Mouse (Mus musculus) midbrain, embryonic 15.5 days (tissue): ENCODE data around the gene Hunk. TPM values are rescaled to one million over a fixed set of nuclear protein-coding genes. Genes with fewer than 3 reads are reported as not detected.

Experiments
- ATAC-seq: fragments of 200-750 bp; cut with Nextera tagmentation; replicated peaks from 2 replicates; pipeline ENCODE4 v1.8.0; 2017; ENCODE audit warnings: moderate TSS enrichment
- H3K27ac ChIP-seq: fragments of 300-500 bp; sonication (generic); 2 replicates; pipeline ENCODE4 v1.5.1; 2015; ENCODE audit warnings: mild to moderate bottlenecking, inconsistent platforms
- H3K27me3 ChIP-seq: fragments of 300-500 bp; sonication (generic); replicated peaks from 2 replicates; pipeline ENCODE4 v1.6.1; 2015; ENCODE audit warnings: inconsistent platforms
- H3K36me3 ChIP-seq: fragments of 300-500 bp; sonication (generic); replicated peaks from 2 replicates; pipeline ENCODE4 v1.6.1; 2015; ENCODE audit warnings: inconsistent platforms
- H3K4me1 ChIP-seq: fragments of 300-500 bp; sonication (generic); 2 replicates; pipeline ENCODE4 v1.6.1; 2015; ENCODE audit warnings: inconsistent platforms
- H3K4me2 ChIP-seq: fragments of 300-500 bp; sonication (generic); 2 replicates; pipeline ENCODE4 v1.6.1; 2015; ENCODE audit warnings: inconsistent platforms, mild to moderate bottlenecking, moderate library complexity
- H3K4me3 ChIP-seq: fragments of 300-500 bp; sonication (generic); 2 replicates; pipeline ENCODE4 v1.5.1; 2015; ENCODE audit warnings: mild to moderate bottlenecking, inconsistent platforms
- H3K9ac ChIP-seq: fragments of 300-500 bp; sonication (generic); 2 replicates; pipeline ENCODE4 v1.6.1; 2015; ENCODE audit warnings: mild to moderate bottlenecking, inconsistent platforms
- H3K9me3 ChIP-seq: fragments of 300-500 bp; sonication (generic); 2 replicates; pipeline ENCODE4 v1.6.1; 2016; ENCODE audit warnings: inconsistent platforms
- WGBS: fragments of 180-500 bp; shearing (Covaris S2); methylation state at CpG from one replicate; pipeline ENCODE4 v1.1.7; 2015; ENCODE audit warnings: mixed read lengths; 5-methylcytosine and 5-hydroxymethylcytosine counted together
- polyA plus RNA-seq: library from polyadenylated mRNA; unstranded; fragments of >200 nt; fragmentation: Nextera tagmentation; extraction: Ambion mirVana; gene quantifications from 2 replicates; pipeline ENCODE4 v1.2.1, GENCODE M21; 2015

Gene Hunk
- polyA plus RNA-seq, 1 experiment from 2014 or later: 7.3 TPM

DNA sequence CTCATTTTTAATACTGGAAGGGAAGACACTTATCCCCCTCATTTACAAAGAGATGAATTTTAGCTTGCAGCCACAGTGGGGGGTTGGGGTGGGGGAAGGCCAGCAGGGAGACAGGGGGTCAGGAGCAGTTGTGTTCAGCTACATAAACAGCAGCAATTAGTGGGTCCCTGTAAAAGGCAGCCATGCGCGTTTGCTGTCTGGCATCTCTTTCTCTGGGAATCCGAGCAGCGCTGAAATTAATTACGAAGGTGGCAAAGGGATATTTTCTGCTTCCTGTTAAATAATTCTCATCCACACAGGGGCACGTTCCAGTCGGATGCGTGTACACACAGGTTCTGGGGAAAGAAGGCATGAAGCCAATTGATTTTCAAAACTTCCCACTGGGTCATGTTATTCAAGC lies 35.7 kb downstream of the Hunk start:
- H3K27ac ChIP-seq: peak overlapping the region; percentile 73
- H3K4me1 ChIP-seq: peaks cover 64% of the 10 kb centered on the region
- no peak overlapping the region for H3K4me3 ChIP-seq
- WGBS: 9% methylated on average over 8 of the region's 8 CpGs
- no peaks in the 10 kb centered on the region for H3K9me3 ChIP-seq
- no peaks in the 10 kb centered on the region for H3K27me3 ChIP-seq
- 0 out of 2 replicates have a peak overlapping the region, but pooled peaks have one; percentile 9 for H3K4me2 ChIP-seq
- peak; percentile 16; the same call in 1 of the 2 replicates for ATAC-seq
- H3K36me3 ChIP-seq: no peaks in the 10 kb centered on the region
- H3K9ac ChIP-seq: no peak overlapping the region; the same call in 1 of the 2 replicates

DNA sequence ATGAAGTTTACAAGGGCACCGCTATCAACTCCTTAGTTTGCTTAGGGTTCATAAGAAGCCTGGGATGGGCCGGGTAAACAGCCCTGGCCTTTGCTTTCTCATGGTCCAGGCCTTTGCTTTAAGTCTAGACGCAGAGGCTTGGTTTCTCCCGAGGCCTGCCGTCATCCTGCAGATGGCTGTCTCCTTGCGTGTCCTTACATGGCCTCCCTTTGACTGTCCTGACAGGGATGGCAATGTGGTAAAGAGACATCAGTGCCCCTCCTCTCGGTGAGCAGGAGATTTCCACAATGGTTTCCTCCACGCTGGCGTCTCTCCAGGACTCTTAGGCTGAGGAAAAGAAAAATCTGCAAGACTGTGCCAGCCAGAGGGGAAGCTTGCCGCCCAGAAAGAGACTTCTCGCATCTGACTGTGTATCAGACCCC lies 36.3 kb downstream of the Hunk start:
- Histone ChIP-seq H3K9ac (no peak overlapping the region), H3K27ac (peak overlapping the region; percentile 73), H3K27me3 (no peaks in the 10 kb centered on the region), H3K36me3 (no peaks in the 10 kb centered on the region), H3K9me3 (no peaks in the 10 kb centered on the region), H3K4me2 (0 out of 2 replicates have a peak overlapping the region, but pooled peaks have one; percentile 9), H3K4me3 (no peak overlapping the region), H3K4me1 (peaks cover 64% of the 10 kb centered on the region)
- WGBS: 29% methylated on average over 11 of the region's 11 CpGs
- ATAC-seq: 0 out of 2 replicates have a peak, but pooled peaks have one; percentile 4

DNA sequence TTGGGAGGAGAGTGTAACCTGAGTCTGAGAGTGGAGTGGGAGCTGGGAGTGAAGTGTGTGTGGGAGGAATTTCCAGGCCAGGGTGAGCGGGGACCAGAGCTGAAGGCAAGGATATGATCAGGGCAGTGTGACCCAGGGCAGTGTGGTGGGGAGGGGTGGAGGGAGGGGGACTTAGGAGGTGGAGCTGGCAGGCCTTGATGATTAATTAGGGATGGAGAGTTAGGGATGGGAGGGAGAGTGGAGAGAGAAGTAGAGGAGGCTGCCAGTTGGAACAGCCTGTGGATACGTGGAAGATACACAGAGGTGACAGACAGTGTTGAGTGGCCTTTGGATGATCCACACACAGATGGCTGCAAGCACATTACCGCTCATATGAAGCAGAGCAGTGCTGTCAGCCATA lies 38.1 kb downstream of the Hunk start:
- Histone ChIP-seq H3K4me2 (no peak overlapping the region), H3K9ac (no peak overlapping the region), H3K27ac (no peak overlapping the region), H3K9me3 (no peaks in the 10 kb centered on the region), H3K4me3 (no peak overlapping the region), H3K4me1 (peaks cover 59% of the 10 kb centered on the region), H3K36me3 (no peaks in the 10 kb centered on the region), H3K27me3 (no peaks in the 10 kb centered on the region)
- 0 out of 2 replicates have a peak, but pooled peaks have one; percentile 16 for ATAC-seq
- 53% methylated on average over 3 of the region's 3 CpGs for WGBS

DNA sequence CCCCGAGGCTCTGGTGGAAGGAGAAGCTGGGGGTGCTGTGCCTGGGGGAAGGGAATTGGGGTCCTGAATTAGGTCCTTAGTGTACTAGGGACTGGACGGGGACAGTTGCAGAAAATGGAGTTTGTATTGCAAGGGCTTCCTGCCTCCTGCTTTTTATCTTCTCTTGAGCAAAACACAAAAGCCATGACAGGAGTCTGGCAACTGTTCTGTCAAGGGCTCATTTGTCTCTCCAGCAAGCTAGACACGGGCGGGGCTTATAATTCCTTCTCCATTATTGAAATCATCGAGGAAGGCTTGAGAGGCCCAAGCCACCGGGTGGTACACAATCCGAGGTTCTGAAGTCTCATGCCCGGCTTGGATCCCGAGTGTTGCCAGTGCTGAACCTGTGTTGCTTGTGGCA lies 38.6 kb downstream of the Hunk start:
- ATAC-seq: no peak
- Histone ChIP-seq H3K27me3 (no peaks in the 10 kb centered on the region), H3K9me3 (no peaks in the 10 kb centered on the region), H3K4me3 (no peak overlapping the region), H3K9ac (no peak overlapping the region), H3K4me2 (no peak overlapping the region), H3K36me3 (no peaks in the 10 kb centered on the region), H3K4me1 (peaks cover 55% of the 10 kb centered on the region), H3K27ac (no peak overlapping the region)
- 49% methylated on average over 9 of the region's 9 CpGs for WGBS

DNA sequence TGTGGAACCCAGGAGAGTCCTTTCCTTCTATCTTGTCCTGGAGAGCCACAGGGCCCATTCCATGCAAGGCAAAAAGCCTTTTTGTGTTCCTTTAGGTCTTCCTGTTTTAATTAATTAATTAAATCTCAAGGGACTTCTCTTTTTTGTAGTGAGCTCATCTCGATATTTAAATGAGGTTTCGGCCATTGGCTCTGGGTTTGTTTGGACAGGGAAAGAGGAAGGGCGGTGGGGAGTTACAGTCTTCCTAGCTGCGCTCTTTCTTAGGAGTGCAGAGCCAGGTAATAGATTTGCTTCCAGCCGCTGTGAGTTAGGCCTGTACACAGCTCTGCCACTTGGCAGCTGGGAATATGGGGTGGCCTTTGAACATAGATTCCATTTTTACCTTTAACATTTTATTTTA lies 40.4 kb downstream of the Hunk start:
- Histone ChIP-seq H3K27me3 (no peaks in the 10 kb centered on the region), H3K27ac (no peak overlapping the region), H3K9ac (no peak overlapping the region), H3K4me1 (peaks cover 43% of the 10 kb centered on the region), H3K36me3 (no peaks in the 10 kb centered on the region), H3K9me3 (no peaks in the 10 kb centered on the region), H3K4me3 (no peak overlapping the region), H3K4me2 (no peak overlapping the region)
- no peak for ATAC-seq
- WGBS: 83% methylated on average over 5 of the region's 5 CpGs

DNA sequence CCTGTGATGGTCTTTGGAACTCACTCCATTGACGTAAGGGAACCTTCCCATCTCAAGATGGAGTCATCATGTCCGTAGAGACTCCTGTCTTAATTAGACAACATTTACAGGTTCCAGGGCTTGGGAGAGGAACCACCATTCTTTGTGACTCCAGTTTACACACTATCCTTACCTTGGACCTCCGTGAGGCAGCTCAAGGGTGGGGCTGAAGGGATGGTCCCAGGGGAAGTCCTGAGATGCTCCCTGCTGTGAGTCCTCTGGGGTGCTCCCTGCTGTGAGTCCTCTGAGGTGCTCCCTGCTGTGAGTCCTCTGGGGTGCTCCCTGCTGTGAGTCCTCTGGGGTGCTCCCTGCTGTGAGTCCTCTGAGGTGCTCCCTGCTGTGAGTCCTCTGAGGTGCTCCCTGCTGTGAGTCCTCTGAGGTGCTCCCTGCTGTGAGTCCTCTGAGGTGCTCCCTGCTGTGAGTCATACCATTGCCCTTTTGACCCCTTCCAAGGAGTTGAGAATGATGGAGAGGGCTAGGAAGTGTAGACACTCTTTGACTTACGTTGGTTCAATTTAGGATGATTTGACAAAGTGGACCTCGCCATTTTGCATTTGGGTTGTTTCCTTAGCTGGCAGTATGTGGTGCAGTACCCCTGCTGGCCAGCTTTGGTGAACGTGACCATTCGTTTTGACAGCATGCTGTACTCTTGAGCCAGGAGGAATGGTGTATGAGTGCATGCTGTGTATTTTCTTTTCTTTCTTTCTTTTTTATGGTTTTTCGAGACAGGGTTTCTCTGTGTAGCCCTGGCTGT lies 42.2 kb downstream of the Hunk start:
- Histone ChIP-seq H3K4me1 (peaks cover 25% of the 10 kb centered on the region), H3K27ac (no peak overlapping the region), H3K4me2 (no peak overlapping the region), H3K9me3 (no peaks in the 10 kb centered on the region; the same call in 1 of the 2 replicates), H3K27me3 (no peaks in the 10 kb centered on the region), H3K4me3 (no peak overlapping the region), H3K9ac (no peak overlapping the region), H3K36me3 (peaks cover 6% of the 10 kb centered on the region)
- no peak for ATAC-seq
- 93% methylated on average over 8 of the region's 8 CpGs for WGBS

DNA sequence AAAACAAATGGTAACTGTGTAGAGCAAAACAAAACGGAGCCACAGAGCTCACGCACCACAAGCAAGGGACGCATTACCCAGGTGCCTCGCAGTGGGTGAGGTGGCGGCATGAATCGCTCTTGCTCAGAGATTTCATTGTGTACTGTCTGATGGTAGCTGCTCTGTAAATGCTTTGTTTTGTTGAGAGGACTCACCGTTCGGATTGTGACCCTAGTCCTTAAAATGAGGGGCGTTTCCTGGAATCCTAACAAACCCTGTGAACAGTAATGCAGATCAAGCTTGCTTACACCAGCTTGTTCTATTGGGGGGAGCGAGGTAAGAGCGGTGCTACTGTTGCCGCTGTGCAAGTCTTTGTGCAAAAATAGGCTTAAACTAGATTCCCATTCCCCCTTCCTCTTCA lies 47.7 kb downstream of the Hunk start:
- H3K9ac ChIP-seq: no peak overlapping the region
- peaks cover 15% of the 10 kb centered on the region for H3K4me1 ChIP-seq
- H3K27me3 ChIP-seq: no peaks in the 10 kb centered on the region
- no peaks in the 10 kb centered on the region; the same call in 1 of the 2 replicates for H3K9me3 ChIP-seq
- no peak overlapping the region for H3K4me2 ChIP-seq
- peaks cover 13% of the 10 kb centered on the region for H3K36me3 ChIP-seq
- no peak for ATAC-seq
- H3K4me3 ChIP-seq: no peak overlapping the region
- WGBS: 98% methylated on average over 12 of the region's 12 CpGs
- H3K27ac ChIP-seq: no peak overlapping the region

DNA sequence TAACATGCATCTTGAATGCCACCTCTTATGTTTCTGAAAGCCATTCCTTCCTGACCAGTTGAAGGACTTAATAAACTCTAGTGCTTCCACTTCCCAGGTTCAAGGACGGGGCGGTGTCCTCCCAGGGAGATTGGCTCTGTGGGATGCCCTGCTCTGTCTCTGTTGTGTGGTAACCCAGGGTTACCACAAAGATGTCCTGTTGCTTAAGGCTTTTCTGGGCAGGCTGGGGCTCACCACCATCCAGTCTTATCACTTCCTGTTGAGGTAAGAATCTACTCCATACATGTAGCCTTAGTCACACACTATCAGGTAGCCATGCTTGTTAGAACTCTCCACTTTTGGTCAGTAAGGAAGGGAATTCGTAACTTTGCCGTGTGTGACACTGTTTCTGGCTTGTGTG lies 49.4 kb downstream of the Hunk start:
- H3K9me3 ChIP-seq: no peaks in the 10 kb centered on the region; the same call in 1 of the 2 replicates
- no peak overlapping the region for H3K27ac ChIP-seq
- H3K36me3 ChIP-seq: peaks cover 13% of the 10 kb centered on the region
- H3K4me2 ChIP-seq: no peak overlapping the region
- no peak overlapping the region for H3K4me3 ChIP-seq
- WGBS: 63% methylated on average over 4 of the region's 4 CpGs
- no peak for ATAC-seq
- H3K4me1 ChIP-seq: peaks cover 15% of the 10 kb centered on the region
- H3K9ac ChIP-seq: no peak overlapping the region
- H3K27me3 ChIP-seq: no peaks in the 10 kb centered on the region

DNA sequence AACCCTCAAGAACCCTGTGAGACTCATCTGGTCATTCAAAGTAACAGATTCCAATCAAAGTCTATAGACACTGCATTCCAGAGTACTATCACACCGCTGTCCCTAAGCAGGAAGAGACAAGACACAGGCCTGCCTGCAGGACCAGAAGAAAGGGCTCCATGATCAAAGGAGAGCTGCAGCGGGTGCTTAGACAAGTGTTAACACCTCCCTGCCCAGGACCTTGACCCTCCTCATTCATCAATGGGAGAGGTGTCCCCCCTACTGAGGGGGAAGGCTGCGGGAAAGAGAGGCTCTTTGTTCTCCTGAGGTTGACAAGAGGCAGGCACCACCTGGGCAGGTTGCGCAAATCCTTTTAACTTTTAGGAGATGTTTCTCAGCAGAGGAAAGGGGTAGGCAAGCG lies 51.5 kb downstream of the Hunk start:
- Histone ChIP-seq H3K9me3 (no peaks in the 10 kb centered on the region; the same call in 1 of the 2 replicates), H3K36me3 (peaks cover 13% of the 10 kb centered on the region), H3K27me3 (no peaks in the 10 kb centered on the region), H3K27ac (no peak overlapping the region), H3K4me3 (no peak overlapping the region), H3K9ac (no peak overlapping the region), H3K4me1 (peaks cover 15% of the 10 kb centered on the region), H3K4me2 (no peak overlapping the region)
- 33% methylated on average over 5 of the region's 5 CpGs for WGBS
- ATAC-seq: peak; percentile 56; the same call in 1 of the 2 replicates

DNA sequence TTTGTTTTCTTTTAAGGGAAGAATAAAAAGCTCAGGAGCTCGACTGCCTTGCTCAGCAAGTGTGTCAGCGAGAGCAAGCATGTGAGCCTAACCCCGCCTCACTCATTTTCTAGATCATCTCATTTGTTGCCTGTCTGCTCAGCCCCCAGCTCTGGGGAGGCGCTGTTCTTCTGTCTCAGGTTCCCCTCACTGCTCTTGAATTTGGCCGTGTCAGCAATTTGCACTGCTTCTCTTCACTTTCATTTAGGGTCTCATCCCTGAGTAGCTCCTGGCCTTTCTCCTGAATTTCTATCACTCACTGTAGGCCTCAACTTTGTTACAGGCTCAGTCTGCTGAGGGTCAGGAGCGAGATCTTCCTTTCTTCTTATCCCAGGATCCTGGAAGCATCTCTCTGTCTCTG lies 53.7 kb downstream of the Hunk start:
- Histone ChIP-seq H3K27ac (no peak overlapping the region), H3K27me3 (no peaks in the 10 kb centered on the region), H3K36me3 (no peaks in the 10 kb centered on the region), H3K9ac (no peak overlapping the region), H3K9me3 (no peaks in the 10 kb centered on the region), H3K4me1 (peaks cover 15% of the 10 kb centered on the region), H3K4me2 (no peak overlapping the region), H3K4me3 (no peak overlapping the region)
- no peak for ATAC-seq
- 80% methylated on average over 6 of the region's 6 CpGs for WGBS

DNA sequence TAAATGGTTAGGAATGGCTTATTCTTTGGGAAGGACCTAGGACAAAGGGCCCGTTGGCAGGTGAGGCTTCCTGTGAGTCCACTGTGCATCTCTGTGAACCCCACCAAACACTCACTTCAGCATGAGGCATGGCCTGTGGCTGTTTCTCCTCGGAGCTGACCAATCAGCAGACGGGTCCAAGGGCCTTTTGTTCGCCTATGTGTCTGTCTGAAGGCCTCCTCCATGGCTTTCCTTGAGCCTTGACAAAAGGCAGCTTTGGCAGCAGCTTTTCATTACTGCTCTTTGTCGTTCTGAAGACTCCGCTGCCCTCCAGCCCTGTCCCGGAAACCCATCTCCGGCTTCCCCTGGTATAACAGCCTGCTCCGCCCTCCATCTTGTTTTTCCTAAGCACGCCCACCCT lies 54.8 kb downstream of the Hunk start:
- Histone ChIP-seq H3K9me3 (no peaks in the 10 kb centered on the region), H3K27me3 (no peaks in the 10 kb centered on the region), H3K4me1 (peaks cover 15% of the 10 kb centered on the region), H3K9ac (no peak overlapping the region), H3K4me2 (no peak overlapping the region), H3K4me3 (no peak overlapping the region), H3K36me3 (no peaks in the 10 kb centered on the region), H3K27ac (no peak overlapping the region)
- ATAC-seq: no peak
- WGBS: 40% methylated on average over 10 of the region's 10 CpGs

DNA sequence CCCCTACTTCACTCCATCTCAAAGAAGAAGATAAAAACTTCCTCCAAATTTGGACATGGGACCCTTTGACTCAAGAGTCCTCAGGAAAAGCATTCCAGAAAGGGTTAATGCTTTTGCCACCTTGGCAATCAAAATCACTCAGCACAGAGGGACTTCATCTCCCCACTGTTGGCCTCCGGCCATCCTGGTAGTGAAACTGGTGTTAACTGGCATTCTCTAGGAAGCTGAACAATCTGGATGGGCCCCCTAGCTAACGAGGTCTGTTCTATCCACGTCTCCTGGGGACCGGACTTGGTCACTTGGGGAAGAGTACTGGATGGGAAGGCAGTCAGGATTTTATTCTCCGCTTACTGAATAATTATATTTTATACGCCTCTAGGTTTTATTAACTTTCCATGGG lies 57.2 kb downstream of the Hunk start:
- no peak overlapping the region for H3K4me3 ChIP-seq
- no peaks in the 10 kb centered on the region for H3K4me1 ChIP-seq
- no peak overlapping the region for H3K27ac ChIP-seq
- H3K9ac ChIP-seq: no peak overlapping the region
- no peak for ATAC-seq
- no peaks in the 10 kb centered on the region for H3K36me3 ChIP-seq
- no peaks in the 10 kb centered on the region for H3K27me3 ChIP-seq
- no peak overlapping the region for H3K4me2 ChIP-seq
- WGBS: 53% methylated on average over 6 of the region's 6 CpGs
- no peaks in the 10 kb centered on the region for H3K9me3 ChIP-seq

DNA sequence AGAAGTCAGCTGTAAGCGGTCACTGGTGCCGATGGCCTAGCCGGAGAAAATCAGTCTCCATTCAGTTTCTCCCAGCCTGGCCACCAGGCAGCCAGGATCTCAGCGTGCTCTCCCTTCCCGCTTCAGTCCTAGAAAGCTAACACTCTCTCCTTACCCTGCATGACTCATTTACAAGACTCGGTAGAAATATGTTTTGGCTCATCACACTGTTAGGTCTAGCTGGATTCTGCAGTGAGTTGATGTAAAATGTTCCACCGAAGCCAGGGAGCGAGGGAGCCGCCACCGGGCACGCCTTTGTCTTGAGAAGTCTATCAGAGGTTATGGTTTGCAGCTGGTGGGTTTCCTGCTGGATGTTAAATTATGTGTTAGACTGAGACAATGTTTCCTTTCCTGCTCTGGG lies 67.4 kb downstream of the Hunk start:
- Histone ChIP-seq H3K9me3 (no peaks in the 10 kb centered on the region), H3K27ac (no peak overlapping the region), H3K27me3 (no peaks in the 10 kb centered on the region), H3K4me2 (no peak overlapping the region), H3K9ac (no peak overlapping the region), H3K4me1 (0 out of 2 replicates have a peak, but pooled peaks cover 6% of the 10 kb centered on the region), H3K4me3 (no peak overlapping the region), H3K36me3 (no peaks in the 10 kb centered on the region; the same call in 1 of the 2 replicates)
- WGBS: 84% methylated on average over 11 of the region's 11 CpGs
- ATAC-seq: no peak
